Mouse (Mus musculus): ENCODE results near the gene Megf8.

Megf8 gene

GRCm38 (mm10) chr7:25401986-25402385 lies 85.0 kb downstream of the Megf8 start:
- no peak for ATAC-seq (ENCODE audit: low TSS enrichment)

DNA sequence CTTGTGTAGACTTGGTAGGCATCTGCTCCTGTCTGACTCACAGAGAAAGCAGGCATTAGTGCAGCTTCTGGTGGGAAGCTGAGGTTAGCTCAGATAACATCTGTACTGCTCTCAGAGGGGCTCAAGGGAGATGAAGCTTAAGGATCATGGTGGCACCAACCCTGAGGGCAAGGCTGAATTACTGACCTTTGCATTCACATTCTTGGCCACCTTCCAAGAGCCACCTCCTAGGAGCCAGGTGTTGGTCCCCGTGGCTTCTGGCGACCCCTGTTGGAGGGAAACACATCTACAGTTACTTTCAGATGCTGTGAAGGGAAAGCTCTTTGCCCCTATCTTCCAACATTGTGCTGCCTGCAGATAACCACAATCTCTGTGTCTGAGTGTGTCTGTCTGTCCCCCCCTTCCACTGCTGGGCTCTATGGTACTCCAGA lies 85.7 kb downstream of the Megf8 start:
- no peak for ATAC-seq (ENCODE audit: low TSS enrichment)

DNA sequence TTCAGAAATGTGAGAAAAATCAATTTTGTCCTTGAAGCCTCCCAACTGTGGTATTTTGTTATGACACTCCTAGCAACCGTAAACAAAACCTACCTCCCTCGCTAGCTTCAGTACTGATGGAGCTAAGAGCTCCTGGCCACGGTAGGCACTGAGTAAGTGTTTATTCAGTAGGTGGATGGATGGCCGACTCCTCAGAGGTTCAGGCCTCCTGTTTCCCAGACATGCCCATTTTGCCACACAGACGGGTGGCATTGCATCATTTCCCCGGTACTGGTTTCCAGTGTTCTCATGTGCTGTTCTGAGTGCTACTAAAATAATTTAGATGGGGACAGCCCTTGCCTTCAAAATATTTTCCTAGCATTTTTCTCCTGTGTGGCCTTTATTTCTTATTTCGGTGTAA lies 89.5 kb downstream of the Megf8 start:
- ATAC-seq (ENCODE audit: low TSS enrichment), result no peak

- ATAC-seq (ENCODE audit: low TSS enrichment), result no peak
These were observed 92.3 kb downstream of the Megf8 start for GRCm38 (mm10) chr7:25409114-25409760.

GRCm38 (mm10) chr7:25410969-25411615 lies 94.1 kb downstream of the Megf8 start:
- ATAC-seq (ENCODE audit: low TSS enrichment), result no peak

DNA sequence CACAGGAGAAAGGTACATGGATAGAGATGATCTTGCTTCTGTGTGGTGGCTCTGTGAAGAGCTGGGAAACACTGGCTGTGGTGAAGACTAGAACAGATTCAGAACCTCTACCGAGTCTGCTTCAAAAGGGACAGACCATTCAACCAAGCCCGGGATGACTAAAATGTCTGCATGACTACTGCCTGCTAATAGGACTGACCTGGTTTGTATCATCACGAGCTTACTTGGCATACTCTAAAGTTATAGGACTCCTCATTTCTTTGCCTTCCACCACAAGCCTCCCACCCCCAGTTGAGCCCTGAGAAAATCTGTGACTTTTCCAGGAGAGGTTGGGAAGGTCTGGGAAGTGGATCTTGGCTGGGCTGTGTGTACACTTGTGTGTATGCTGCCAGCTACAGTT lies 94.9 kb downstream of the Megf8 start:
- ATAC-seq (ENCODE audit: low TSS enrichment), result no peak

GRCm38 (mm10) chr7:25412833-25413441 lies 96.0 kb downstream of the Megf8 start, which contains the start of gene Cxcl17:
Gene Cxcl17 (minus strand): TSS chr7:25412886.
- no peak for ATAC-seq (ENCODE audit: low TSS enrichment)
